Comparison of ENCODE assay signal across 14 mouse cellular contexts in genomic region chr9:70977392-70977791, GRCm38 (mm10). TPM values are rescaled to one million over a fixed set of nuclear protein-coding genes. Genes with fewer than 3 reads are reported as not detected.
DNase-seq lines count a peak whose midpoint lies in the region; ATAC-seq and TF ChIP-seq lines count a peak whose summit lies in the region.
"Had no signal": no experiment of that assay in that cellular context is flagged by ENCODE, and none has a peak within 500 bp of the region (broad histone marks: within the 10 kb centered on the region; RNA-seq: fewer than 3 reads in every experiment).

No protein-coding gene starts in this region.

- H3K4me2 ChIP-seq in embryonic facial prominence, embryonic 14.5 days (ENCODE audit: low read depth, low read length) = no peak overlapping the region
- no peak overlapping the region for H3K4me2 ChIP-seq in liver, postnatal 0 days (ENCODE audit: low read depth, low read length)
- H3K4me2 ChIP-seq: embryonic facial prominence, embryonic 13.5 days had no signal

- peak; percentile 16 for DNase-seq in adrenal gland, postnatal 14 days
- DNase-seq in adrenal gland, postnatal 4 days (ENCODE audit: low spot score in 2 of 2) = no peak
- peak; percentile 58 for DNase-seq in embryonic facial prominence, embryonic 14.5 days (ENCODE audit: low spot score)
- peak; percentile 27 for DNase-seq in heart, postnatal 25 days (ENCODE audit: low spot score)
- no peak for DNase-seq in liver, postnatal 0 days
- DNase-seq in hindbrain, embryonic 10.5 days (ENCODE audit: low spot score) = no peak
- DNase-seq in urinary bladder, postnatal 14 days (ENCODE audit: low spot score) = no peak
- no peak for DNase-seq in urinary bladder, adult 2 months (ENCODE audit: low spot score)
- DNase-seq: cerebellum, adult 2 months; retina, postnatal 1 day; thymus, adult 2 months had no signal

- ATAC-seq in embryonic facial prominence, embryonic 14.5 days (ENCODE audit: low read depth) = no peak
- ATAC-seq in liver, postnatal 0 days = peak; percentile 43

- H3K36me3 ChIP-seq in embryonic facial prominence, embryonic 14.5 days (ENCODE audit: control insufficient read depth, insufficient read depth, low read length) = no peaks in the 10 kb centered on the region
- no peaks in the 10 kb centered on the region for H3K36me3 ChIP-seq in liver, postnatal 0 days (replicated peaks; ENCODE audit: insufficient read depth, low read length)
- H3K36me3 ChIP-seq in hindbrain, embryonic 10.5 days = no peaks in the 10 kb centered on the region
- H3K36me3 ChIP-seq: embryonic facial prominence, embryonic 13.5 days had no signal

- no peaks in the 10 kb centered on the region for H3K9me3 ChIP-seq in embryonic facial prominence, embryonic 14.5 days (ENCODE audit: control insufficient read depth, low read length)
- no peaks in the 10 kb centered on the region for H3K9me3 ChIP-seq in liver, postnatal 0 days (ENCODE audit: low read length)
- no peaks in the 10 kb centered on the region for H3K9me3 ChIP-seq in hindbrain, embryonic 10.5 days
- H3K9me3 ChIP-seq: embryonic facial prominence, embryonic 13.5 days had no signal

- H3K4me3 ChIP-seq in embryonic facial prominence, embryonic 14.5 days (ENCODE audit: low read depth, low read length) = no peak overlapping the region
- H3K4me3 ChIP-seq in liver, postnatal 0 days (ENCODE audit: low read depth, low read length) = no peak overlapping the region
- no peak overlapping the region for H3K4me3 ChIP-seq in hindbrain, embryonic 10.5 days
- H3K4me3 ChIP-seq: embryonic facial prominence, embryonic 13.5 days; layer of hippocampus, adult 2 months had no signal

- no peak overlapping the region for H3K27ac ChIP-seq in embryonic facial prominence, embryonic 14.5 days (replicated peaks; ENCODE audit: low read depth, low read length)
- no peak overlapping the region for H3K27ac ChIP-seq in liver, postnatal 0 days (ENCODE audit: low read depth)
- no peak overlapping the region for H3K27ac ChIP-seq in hindbrain, embryonic 10.5 days
- H3K27ac ChIP-seq: embryonic facial prominence, embryonic 13.5 days; layer of hippocampus, adult 2 months had no signal

- intact Hi-C loops in heart, postnatal 25 days (cut with DNase I) = no loop called here

- H3K4me1 ChIP-seq in embryonic facial prominence, embryonic 14.5 days (ENCODE audit: control insufficient read depth, insufficient read depth, low read length) = no peaks in the 10 kb centered on the region
- peaks cover 9% of the 10 kb centered on the region for H3K4me1 ChIP-seq in liver, postnatal 0 days (ENCODE audit: insufficient read depth)
- H3K4me1 ChIP-seq in hindbrain, embryonic 10.5 days (replicated peaks) = no peaks in the 10 kb centered on the region
- H3K4me1 ChIP-seq: embryonic facial prominence, embryonic 13.5 days had no signal

- no peak overlapping the region for H3K9ac ChIP-seq in embryonic facial prominence, embryonic 14.5 days (ENCODE audit: low read depth, low read length)
- H3K9ac ChIP-seq in liver, postnatal 0 days (replicated peaks) = no peak overlapping the region
- H3K9ac ChIP-seq: embryonic facial prominence, embryonic 13.5 days had no signal

- TF ChIP-seq CTCF in liver, postnatal 0 days (IDR thresholded peaks at IDR 0.05; ENCODE audit: low read depth) = no peak

- 43% methylated on average over 1 of the region's 1 CpGs for WGBS in embryonic facial prominence, embryonic 14.5 days
- 68% methylated on average over 1 of the region's 1 CpGs for WGBS in liver, postnatal 0 days (ENCODE audit: insufficient replicate concordance)
- WGBS in hindbrain, embryonic 10.5 days = 49% methylated on average over 1 of the region's 1 CpGs

- TF ChIP-seq EP300 in liver, postnatal 0 days (IDR thresholded peaks at IDR 0.05; ENCODE audit: low read depth) = peak; percentile 87

- no peaks in the 10 kb centered on the region for H3K27me3 ChIP-seq in embryonic facial prominence, embryonic 14.5 days (replicated peaks; ENCODE audit: control insufficient read depth, insufficient read depth, low read length)
- no peaks in the 10 kb centered on the region for H3K27me3 ChIP-seq in liver, postnatal 0 days (ENCODE audit: insufficient read depth, low read length)
- H3K27me3 ChIP-seq in hindbrain, embryonic 10.5 days (ENCODE audit: insufficient read depth, poor library complexity, severe bottlenecking) = no peaks in the 10 kb centered on the region
- H3K27me3 ChIP-seq: embryonic facial prominence, embryonic 13.5 days; megakaryocyte, embryonic 14.5 days had no signal

RNA-seq across cellular contexts. Expression of gene Lipc, which starts 25.4 kb away (rescaled TPM):
- 1.4 and 32.7 TPM in 2 replicates for total RNA-seq in adrenal gland, postnatal 14 days (2021)
- total RNA-seq in adrenal gland, postnatal 4 days (2021) = 10 to 100 TPM in 1 of 2 experiments, under 1 TPM in 1; 0.81 to 27.6 TPM
- 0.46 and 0.79 TPM in 2 replicates for polyA plus RNA-seq in embryonic facial prominence, embryonic 14.5 days (2014; fragmentation: Nextera tagmentation; extraction: Ambion mirVana)
- total RNA-seq in heart, postnatal 25 days (2021) = under 1 TPM in 1 of 2 experiments, not detected in 1; 0.31 TPM
- polyA plus RNA-seq in liver, postnatal 0 days (2015; fragmentation: Nextera tagmentation; extraction: Ambion mirVana) = 104 and 108 TPM in 2 replicates
- polyA plus RNA-seq in hindbrain, embryonic 10.5 days (2016; fragmentation: Nextera tagmentation; extraction: Ambion mirVana) = not detected in 2 replicates
- polyA plus RNA-seq in urinary bladder, adult 2 months (2012; rRNA removed) = 0.81 and 0.94 TPM in 2 replicates

Comparison
In these comparisons a context has a peak if more than half of its experiments do, and no peak if none do; other contexts are left out.
1. DNase-seq: peak in adrenal gland, postnatal 14 days (single experiment), embryonic facial prominence, embryonic 14.5 days (single experiment) and heart, postnatal 25 days (single experiment); none in adrenal gland, postnatal 4 days (0 of 2), liver, postnatal 0 days (single experiment), hindbrain, embryonic 10.5 days (single experiment), urinary bladder, postnatal 14 days (single experiment) and urinary bladder, adult 2 months (single experiment).
2. RNA of gene Lipc, which starts 25.4 kb away (polyA plus RNA-seq): 104 to 108 TPM in liver, postnatal 0 days; 0.81 to 0.94 TPM in urinary bladder, adult 2 months, 0.46 to 0.79 TPM in embryonic facial prominence, embryonic 14.5 days and not detected in hindbrain, embryonic 10.5 days; every median in the first group is over 10 times any median in the second.